Mouse (Mus musculus) CH12.LX (cell line): ENCODE measurements at regions not wholly inside any gene's neighbourhood (a gene's known extent, or its start where the extent isn't known, plus 50 kb on each side); places are given as distances from the start of the nearest gene placed in this dataset.

Source experiments
- DNase-seq: peaks from one replicate; pipeline ENCODE4 v3.0.0-alpha.2; 2013; ENCODE audit errors: extremely low read depth
- H3K27ac ChIP-seq: 2 replicates; pipeline ENCODE4 v1.5.1; 2012; ENCODE audit warnings: low read depth, mild to moderate bottlenecking, control low read depth, moderate library complexity; ENCODE audit not compliant: insufficient read depth
- H3K27me3 ChIP-seq: replicated peaks from 2 replicates; pipeline ENCODE3; 2012; ENCODE audit warnings: inconsistent platforms
- H3K36me3 ChIP-seq, 2 experiments: replicated peaks in 1 of 2; 2 replicates each; pipeline versions ENCODE3 to v1.6.1; 2012; ENCODE audit warnings: inconsistent platforms in 1 of 2, low read length in 1 of 2, mild to moderate bottlenecking in 1 of 2, mixed read lengths in 1 of 2, moderate library complexity in 1 of 2; ENCODE audit not compliant: control insufficient read depth in 1 of 2, insufficient read depth in 1 of 2
- H3K4me1 ChIP-seq, 2 experiments: 2 replicates each; pipeline ENCODE4 v1.6.1; 2012; ENCODE audit warnings: inconsistent platforms in 1 of 2, moderate library complexity in 1 of 2; ENCODE audit not compliant: insufficient read depth in 2 of 2, control insufficient read depth in 1 of 2
- H3K4me2 ChIP-seq: 2 replicates; pipeline ENCODE4 v1.6.1; 2012; ENCODE audit warnings: low read depth, mild to moderate bottlenecking, control low read depth; ENCODE audit not compliant: poor library complexity, insufficient read depth, severe bottlenecking
- H3K4me3 ChIP-seq, 3 experiments: fragments of 150-350 bp in 1 of 3; sonication (generic) in 1 of 3; replicated peaks in 1 of 3; 2 replicates each; pipeline versions ENCODE3 to v1.5.1; 2011 to 2012; ENCODE audit warnings: low read depth in 2 of 3, low read length in 2 of 3, mild to moderate bottlenecking in 2 of 3, moderate library complexity in 2 of 3, control low read depth in 1 of 3, improper control_type of control experiment in 1 of 3, inconsistent platforms in 1 of 3, mixed read lengths in 1 of 3; ENCODE audit not compliant: poor library complexity in 1 of 3
- H3K79me2 ChIP-seq: replicated peaks from 2 replicates; pipeline ENCODE4 v1.6.1; 2012; ENCODE audit warnings: mild to moderate bottlenecking, moderate library complexity; ENCODE audit not compliant: control insufficient read depth, poor library complexity, insufficient read depth, severe bottlenecking; ENCODE audit errors: extremely low read depth
- H3K9ac ChIP-seq: 2 replicates; pipeline ENCODE4 v1.6.1; 2012; ENCODE audit warnings: low read depth, mild to moderate bottlenecking, control low read depth, moderate library complexity; ENCODE audit not compliant: insufficient read depth
- H3K9me3 ChIP-seq: replicated peaks from 2 replicates; pipeline ENCODE3; 2012; ENCODE audit warnings: low read length, inconsistent platforms, mixed read lengths
- BHLHE40 ChIP-seq: IDR thresholded peaks from 2 replicates; pipeline ENCODE4 v1.6.1; 2011; ENCODE audit warnings: mild to moderate bottlenecking, low read depth, low read length, improper control_type of control experiment
- CHD1 ChIP-seq: IDR thresholded peaks from 2 replicates; pipeline ENCODE4 v1.6.1; 2012; ENCODE audit warnings: low read depth, low read length, improper control_type of control experiment, inconsistent platforms
- CTCF ChIP-seq, 2 experiments: IDR thresholded peaks in 1 of 2; conservative IDR thresholded peaks in 1 of 2; 2 replicates each; pipeline ENCODE4 v1.5.1; 2011 to 2012; ENCODE audit warnings: low read depth in 2 of 2, low read length in 2 of 2, improper control_type of control experiment in 1 of 2, inconsistent platforms in 1 of 2, mild to moderate bottlenecking in 1 of 2, moderate library complexity in 1 of 2
- ELF1 ChIP-seq: IDR thresholded peaks from 2 replicates; pipeline ENCODE4 v1.6.1; 2014; ENCODE audit warnings: low read depth, mild to moderate bottlenecking, inconsistent platforms, low read length, improper control_type of control experiment
- EP300 ChIP-seq: IDR thresholded peaks from 2 replicates; pipeline ENCODE4 v1.6.1; 2011; ENCODE audit warnings: low read length, improper control_type of control experiment
- ETS1 ChIP-seq: conservative IDR thresholded peaks from 2 replicates; pipeline ENCODE4 v1.6.1; 2012; ENCODE audit warnings: low read depth, mild to moderate bottlenecking, inconsistent platforms, low read length, improper control_type of control experiment, moderate library complexity
- GABPA ChIP-seq: IDR thresholded peaks from 2 replicates; pipeline ENCODE4 v1.6.1; 2012; ENCODE audit warnings: low read depth, low read length, improper control_type of control experiment, inconsistent platforms; ENCODE audit not compliant: insufficient replicate concordance
- HCFC1 ChIP-seq: IDR thresholded peaks from 2 replicates; pipeline ENCODE4 v1.6.1; 2012; ENCODE audit warnings: low read depth, mild to moderate bottlenecking, inconsistent platforms, low read length, improper control_type of control experiment
- IRF4 ChIP-seq: IDR thresholded peaks from 2 replicates; pipeline ENCODE4 v1.6.1; 2014; ENCODE audit warnings: low read depth, mild to moderate bottlenecking, inconsistent platforms, low read length, improper control_type of control experiment
- JUN ChIP-seq: IDR thresholded peaks from 2 replicates; pipeline ENCODE4 v1.6.1; 2011; ENCODE audit warnings: low read depth, mild to moderate bottlenecking, low read length, improper control_type of control experiment, moderate library complexity; ENCODE audit not compliant: insufficient read depth
- MAFK ChIP-seq: IDR thresholded peaks from 2 replicates; pipeline ENCODE4 v1.6.1; 2011; ENCODE audit warnings: low read length, improper control_type of control experiment; ENCODE audit not compliant: insufficient replicate concordance
- MAZ ChIP-seq: IDR thresholded peaks from 2 replicates; pipeline ENCODE4 v1.6.1; 2012; ENCODE audit warnings: low read depth, mild to moderate bottlenecking, inconsistent platforms, low read length, improper control_type of control experiment, moderate library complexity
- MEF2A ChIP-seq: IDR thresholded peaks from 2 replicates; pipeline ENCODE4 v1.6.1; 2014; ENCODE audit warnings: low read depth, mild to moderate bottlenecking, inconsistent platforms, low read length, improper control_type of control experiment, borderline replicate concordance
- MYC ChIP-seq: IDR thresholded peaks from 2 replicates; pipeline ENCODE4 v1.6.1; 2011; ENCODE audit warnings: low read depth, mild to moderate bottlenecking, improper control_type of control experiment, low read length
- NRF1 ChIP-seq: IDR thresholded peaks from 2 replicates; pipeline ENCODE4 v1.6.1; 2014; ENCODE audit warnings: low read depth, mild to moderate bottlenecking, inconsistent platforms, low read length, improper control_type of control experiment, moderate library complexity
- PAX5 ChIP-seq: IDR thresholded peaks from 2 replicates; pipeline ENCODE4 v1.6.1; 2012; ENCODE audit warnings: low read length, inconsistent platforms, mixed read lengths
- RAD21 ChIP-seq: IDR thresholded peaks from 2 replicates; pipeline ENCODE4 v1.6.1; 2011; ENCODE audit warnings: low read depth, mild to moderate bottlenecking, low read length, improper control_type of control experiment, moderate library complexity
- RCOR1 ChIP-seq: conservative IDR thresholded peaks from 2 replicates; pipeline ENCODE4 v1.6.1; 2012; ENCODE audit warnings: low read depth, mild to moderate bottlenecking, inconsistent platforms, low read length, improper control_type of control experiment
- SIN3A ChIP-seq: IDR thresholded peaks from 2 replicates; pipeline ENCODE4 v1.6.1; 2012; ENCODE audit warnings: low read length, improper control_type of control experiment, inconsistent platforms
- UBTF ChIP-seq: IDR thresholded peaks from 2 replicates; pipeline ENCODE4 v1.6.1; 2012; ENCODE audit warnings: low read depth, mild to moderate bottlenecking, inconsistent platforms, low read length, improper control_type of control experiment, moderate library complexity
- USF2 ChIP-seq: conservative IDR thresholded peaks from 2 replicates; pipeline ENCODE4 v1.6.1; 2011; ENCODE audit warnings: low read depth, low read length, improper control_type of control experiment
- ZC3H11A ChIP-seq: IDR thresholded peaks from 2 replicates; pipeline ENCODE4 v1.6.1; 2012; ENCODE audit warnings: low read depth, mild to moderate bottlenecking, inconsistent platforms, low read length, improper control_type of control experiment
- ZMIZ1 ChIP-seq: IDR thresholded peaks from 2 replicates; pipeline ENCODE4 v1.6.1; 2012; ENCODE audit warnings: low read depth, mild to moderate bottlenecking, inconsistent platforms, low read length, improper control_type of control experiment
- dilution Hi-C: fragments of 300-500 bp; cut with MboI; formaldehyde crosslinking; loops from 2 replicates; pipeline ENCODE4 v1.14.3; 2020; ENCODE audit warnings: low sequenced_read_pairs; ENCODE audit not compliant: extremely low pct_unique_long_range_greater_than_20kb, extremely low pct_ligation_motif_present
- in situ Hi-C: fragments of 300-500 bp; cut with MboI; formaldehyde crosslinking; loops from 3 replicates; pipeline ENCODE4 v1.14.3; 2019; ENCODE audit warnings: low sequenced_read_pairs, low pct_ligation_motif_present, low pct_unique_long_range_greater_than_20kb, mixed read lengths

GRCm38 (mm10) chr8:98628151-98628550, 788.1 kb downstream of the Cdh8 start:
- Histone ChIP-seq H3K79me2 (no peaks in the 10 kb centered on the region), H3K36me3 (no peaks in the 10 kb centered on the region), H3K9me3 (peaks cover 19% of the 10 kb centered on the region), H3K4me2 (no peak overlapping the region), H3K9ac (no peak overlapping the region), H3K4me3 (no peak overlapping the region), H3K27me3 (no peaks in the 10 kb centered on the region), H3K4me1 (no peaks in the 10 kb centered on the region), H3K27ac (no peak overlapping the region)
- dilution Hi-C loops, result no loop called here
- TF ChIP-seq MAZ, result no peak
- no peak for TF ChIP-seq BHLHE40
- TF ChIP-seq RAD21, result no peak
- TF ChIP-seq IRF4, result no peak
- in situ Hi-C loops, result no loop called here
- DNase-seq, result no peak

GRCm38 (mm10) chr8:98613834-98614428, 802.3 kb downstream of the Cdh8 start:
- H3K4me2 ChIP-seq, result no peak overlapping the region
- no peak for DNase-seq
- no peak overlapping the region for H3K9ac ChIP-seq
- in situ Hi-C loops (no loop called here), dilution Hi-C loops (no loop called here)
- peaks cover 23% of the 10 kb centered on the region for H3K9me3 ChIP-seq
- H3K27ac ChIP-seq, result no peak overlapping the region
- H3K27me3 ChIP-seq, result no peaks in the 10 kb centered on the region
- H3K79me2 ChIP-seq, result no peaks in the 10 kb centered on the region
- no peaks in the 10 kb centered on the region for H3K4me1 ChIP-seq
- no peaks in the 10 kb centered on the region for H3K36me3 ChIP-seq
- H3K4me3 ChIP-seq, result no peak overlapping the region
- TF ChIP-seq NRF1, result no peak
- TF ChIP-seq JUN, result no peak
- TF ChIP-seq ZMIZ1, result no peak
- TF ChIP-seq IRF4, result no peak
- TF ChIP-seq MAFK, result no peak
- TF ChIP-seq MEF2A, result no peak
- TF ChIP-seq, all 38 proteins: peak for 0

GRCm38 (mm10) chr8:98572597-98573514, 843.4 kb downstream of the Cdh8 start:
- in situ Hi-C loops (no loop called here), dilution Hi-C loops (no loop called here)
- Histone ChIP-seq H3K79me2 (no peaks in the 10 kb centered on the region), H3K36me3 (no peaks in the 10 kb centered on the region), H3K27ac (no peak overlapping the region), H3K4me1 (no peaks in the 10 kb centered on the region), H3K4me2 (no peak overlapping the region), H3K9me3 (peaks cover 18% of the 10 kb centered on the region), H3K4me3 (no peak overlapping the region), H3K27me3 (no peaks in the 10 kb centered on the region), H3K9ac (no peak overlapping the region)
- no peak for DNase-seq
- TF ChIP-seq USF2 (no peak), MEF2A (no peak), HCFC1 (no peak), RCOR1 (no peak), MAFK (no peak), EP300 (no peak), ETS1 (no peak), CTCF (conservative IDR thresholded peaks at IDR 0.05 in 1 of 2, IDR thresholded peaks at IDR 0.05 in 1 of 2; ENCODE audit: low read depth in 2 of 2, low read length in 2 of 2) (no peak), UBTF (no peak), PAX5 (no peak), SIN3A (no peak), GABPA (no peak), ELF1 (no peak), MYC (no peak), BHLHE40 (no peak), CHD1 (no peak), ZC3H11A (no peak)
